Mouse (Mus musculus): ENCODE measurements around the gene Stip1. TPM values are rescaled to one million over a fixed set of nuclear protein-coding genes. Genes with fewer than 3 reads are reported as not detected.

Gene Stip1
- polyA plus RNA-seq, 1 experiment, result 116 TPM

DNA sequence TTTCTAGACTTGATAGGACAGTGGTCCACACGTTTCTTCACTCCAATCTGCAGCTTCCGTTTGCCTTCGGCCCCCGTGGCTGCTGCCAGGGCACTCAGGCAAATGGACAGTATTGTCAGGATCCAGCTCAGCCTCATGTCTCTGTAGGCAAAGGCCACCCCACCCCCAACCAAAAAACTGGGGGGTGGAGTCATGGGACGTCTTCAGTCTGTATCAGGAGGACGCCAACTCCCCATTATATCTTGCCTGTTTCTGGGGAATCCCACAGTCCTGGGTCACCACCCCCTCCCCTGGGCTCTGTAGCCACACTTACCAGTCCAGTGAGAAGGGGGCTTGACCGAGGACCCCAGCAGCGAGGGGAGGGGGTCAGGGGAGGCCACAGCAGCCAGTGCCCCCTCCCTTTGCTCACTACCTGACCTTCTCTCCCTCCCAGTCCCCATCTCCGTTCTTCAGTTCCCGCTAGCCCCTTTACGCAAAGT, 60.7 kb downstream of the Stip1 start:
- H3K9me3 ChIP-seq, result no peaks in the 10 kb centered on the region
- peaks cover 66% of the 10 kb centered on the region for H3K4me1 ChIP-seq
- peaks cover 38% of the 10 kb centered on the region for H3K36me3 ChIP-seq (replicated peaks; ENCODE audit: low read length)
- H3K27me3 ChIP-seq (replicated peaks), result no peaks in the 10 kb centered on the region
- H3K4me3 ChIP-seq (replicated peaks), result peak overlapping the region; percentile 99
- TF ChIP-seq FLI1 (IDR thresholded peaks at IDR 0.05; ENCODE audit: low read length) (no peak), GATA1 (IDR thresholded peaks at IDR 0.05; ENCODE audit: borderline replicate concordance, low read length) (no peak)

DNA sequence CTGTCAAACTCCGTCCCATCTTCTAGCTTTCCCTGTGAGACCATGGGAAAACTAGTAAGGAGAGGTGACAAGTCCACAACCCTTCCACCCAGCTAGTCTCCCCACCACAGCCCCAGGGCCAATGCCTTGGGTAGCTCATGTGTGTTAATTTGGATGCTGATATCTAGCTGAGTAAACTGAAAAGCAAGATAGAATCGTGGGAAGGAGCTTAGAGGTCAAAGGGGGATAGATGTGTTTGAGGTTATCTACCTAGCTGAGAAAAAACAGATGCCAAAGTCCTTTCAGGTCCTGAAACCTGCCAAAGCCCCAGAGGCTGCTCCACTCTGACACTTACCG, 61.2 kb downstream of the Stip1 start:
- Histone ChIP-seq H3K36me3 (replicated peaks; ENCODE audit: low read length) (peaks cover 34% of the 10 kb centered on the region), H3K4me3 (replicated peaks) (peak overlapping the region; percentile 99), H3K9me3 (no peaks in the 10 kb centered on the region), H3K27me3 (replicated peaks) (no peaks in the 10 kb centered on the region), H3K4me1 (peaks cover 71% of the 10 kb centered on the region)
- TF ChIP-seq FLI1 (IDR thresholded peaks at IDR 0.05; ENCODE audit: low read length) (no peak), GATA1 (IDR thresholded peaks at IDR 0.05; ENCODE audit: borderline replicate concordance, low read length) (no peak)

DNA sequence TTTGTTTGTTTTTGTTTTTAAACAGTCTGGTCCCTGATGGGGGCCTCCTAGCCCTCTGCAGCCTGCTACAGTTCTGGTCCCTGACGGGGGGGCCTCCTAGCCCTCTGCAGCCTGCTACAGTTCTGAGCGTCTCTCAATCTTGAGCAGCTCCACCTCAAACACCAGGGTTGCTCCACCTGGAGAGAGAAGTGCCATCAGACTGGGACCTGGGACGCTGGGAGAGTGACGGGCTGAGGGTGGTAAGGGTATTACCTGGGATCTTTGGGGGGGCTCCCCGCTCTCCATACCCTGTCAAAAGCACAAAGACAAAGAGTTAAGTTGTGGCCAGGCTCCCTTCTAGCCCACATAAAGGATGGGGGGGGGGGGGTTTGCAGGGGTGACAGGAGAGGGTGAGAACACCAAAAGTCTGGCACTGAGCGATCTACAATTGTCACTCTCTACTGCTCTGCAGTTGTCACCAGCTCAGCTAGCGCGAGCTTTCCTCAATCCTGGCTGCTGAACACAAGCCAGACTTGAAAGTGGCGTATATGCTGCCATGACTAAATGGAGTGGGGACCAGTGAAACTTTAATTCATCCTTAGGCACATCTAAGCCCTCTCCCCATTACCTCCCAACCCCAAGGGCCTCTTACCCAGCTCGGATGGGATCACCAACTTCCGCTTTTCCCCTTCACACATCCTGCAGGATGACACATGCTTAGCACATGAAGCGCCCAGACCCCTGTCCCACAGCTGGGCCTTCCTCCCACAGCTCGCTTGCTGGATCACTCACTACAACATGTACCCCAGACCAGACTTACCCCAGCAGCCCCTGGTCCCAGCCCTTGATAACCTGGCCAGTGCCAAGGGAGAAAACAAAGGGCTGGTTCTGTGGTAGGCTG, 61.8 kb downstream of the Stip1 start:
- no peaks in the 10 kb centered on the region for H3K9me3 ChIP-seq
- no peak for TF ChIP-seq FLI1 (IDR thresholded peaks at IDR 0.05; ENCODE audit: low read length)
- no peak for TF ChIP-seq GATA1 (IDR thresholded peaks at IDR 0.05; ENCODE audit: borderline replicate concordance, low read length)
- peaks cover 30% of the 10 kb centered on the region for H3K36me3 ChIP-seq (replicated peaks; ENCODE audit: low read length)
- peaks cover 76% of the 10 kb centered on the region for H3K4me1 ChIP-seq
- H3K4me3 ChIP-seq (replicated peaks), result peak overlapping the region; percentile 99
- H3K27me3 ChIP-seq (replicated peaks), result no peaks in the 10 kb centered on the region

DNA sequence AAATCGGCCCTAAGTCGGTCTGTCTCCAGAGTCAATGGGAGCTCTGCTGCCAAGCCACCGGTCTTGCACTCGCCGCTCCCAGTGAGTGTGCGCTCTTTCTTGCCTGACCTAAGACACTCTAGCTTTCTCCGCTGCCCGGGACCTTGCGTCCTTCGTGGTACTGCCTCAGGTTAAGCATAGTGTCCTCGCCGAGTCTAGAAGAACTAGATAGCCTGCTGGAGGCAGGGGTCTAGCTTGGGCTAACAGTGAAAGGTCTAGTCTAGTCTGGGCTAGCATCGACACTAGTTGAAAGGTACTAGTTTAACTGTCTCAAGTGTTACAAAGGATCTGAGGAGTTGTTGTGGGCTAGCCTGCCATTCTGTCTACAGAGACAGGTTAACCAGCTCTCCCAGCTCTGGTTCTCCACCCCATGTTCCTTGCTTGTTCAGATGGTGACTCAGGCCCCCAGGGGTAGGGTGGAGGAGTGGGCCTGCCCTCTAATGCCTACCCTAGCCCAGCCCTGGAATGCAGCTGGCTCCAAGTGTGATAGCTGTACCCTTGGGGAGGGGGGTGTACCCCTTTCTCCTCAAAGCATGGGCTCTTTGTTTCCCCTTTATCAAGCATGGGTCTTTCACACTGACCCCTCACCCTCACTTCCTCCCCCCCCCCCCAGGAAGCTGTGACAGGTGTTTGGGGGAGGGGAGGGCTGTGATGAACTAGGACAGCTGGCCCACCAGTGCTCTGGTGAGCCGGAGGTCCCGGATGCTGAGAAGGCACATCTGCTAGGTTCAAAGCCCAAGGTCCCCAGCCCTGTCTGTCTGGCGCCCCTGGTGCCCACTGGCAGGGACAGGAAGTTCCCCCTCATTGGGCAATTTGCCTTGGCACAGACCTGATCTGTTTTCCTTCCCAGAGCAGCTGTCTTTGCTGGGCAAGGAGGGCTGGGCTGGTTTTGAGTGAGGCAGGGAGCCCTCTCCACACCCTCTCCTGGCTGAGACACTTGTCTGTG, 63.9 kb downstream of the Stip1 start, which contains the start of gene Plcb3:
Gene Plcb3 (minus strand): TSS at position 934 of the 985 bp plus-strand sequence.
- Histone ChIP-seq H3K9me3 (no peaks in the 10 kb centered on the region), H3K27me3 (replicated peaks) (no peaks in the 10 kb centered on the region), H3K4me1 (peaks cover 78% of the 10 kb centered on the region), H3K4me3 (replicated peaks) (peak within 1 kb of the TSS; percentile 97), H3K36me3 (replicated peaks; ENCODE audit: low read length) (peaks cover 21% of the 10 kb centered on the region)
- TF ChIP-seq FLI1 (IDR thresholded peaks at IDR 0.05; ENCODE audit: low read length) (no peak), GATA1 (IDR thresholded peaks at IDR 0.05; ENCODE audit: borderline replicate concordance, low read length) (no peak)

DNA sequence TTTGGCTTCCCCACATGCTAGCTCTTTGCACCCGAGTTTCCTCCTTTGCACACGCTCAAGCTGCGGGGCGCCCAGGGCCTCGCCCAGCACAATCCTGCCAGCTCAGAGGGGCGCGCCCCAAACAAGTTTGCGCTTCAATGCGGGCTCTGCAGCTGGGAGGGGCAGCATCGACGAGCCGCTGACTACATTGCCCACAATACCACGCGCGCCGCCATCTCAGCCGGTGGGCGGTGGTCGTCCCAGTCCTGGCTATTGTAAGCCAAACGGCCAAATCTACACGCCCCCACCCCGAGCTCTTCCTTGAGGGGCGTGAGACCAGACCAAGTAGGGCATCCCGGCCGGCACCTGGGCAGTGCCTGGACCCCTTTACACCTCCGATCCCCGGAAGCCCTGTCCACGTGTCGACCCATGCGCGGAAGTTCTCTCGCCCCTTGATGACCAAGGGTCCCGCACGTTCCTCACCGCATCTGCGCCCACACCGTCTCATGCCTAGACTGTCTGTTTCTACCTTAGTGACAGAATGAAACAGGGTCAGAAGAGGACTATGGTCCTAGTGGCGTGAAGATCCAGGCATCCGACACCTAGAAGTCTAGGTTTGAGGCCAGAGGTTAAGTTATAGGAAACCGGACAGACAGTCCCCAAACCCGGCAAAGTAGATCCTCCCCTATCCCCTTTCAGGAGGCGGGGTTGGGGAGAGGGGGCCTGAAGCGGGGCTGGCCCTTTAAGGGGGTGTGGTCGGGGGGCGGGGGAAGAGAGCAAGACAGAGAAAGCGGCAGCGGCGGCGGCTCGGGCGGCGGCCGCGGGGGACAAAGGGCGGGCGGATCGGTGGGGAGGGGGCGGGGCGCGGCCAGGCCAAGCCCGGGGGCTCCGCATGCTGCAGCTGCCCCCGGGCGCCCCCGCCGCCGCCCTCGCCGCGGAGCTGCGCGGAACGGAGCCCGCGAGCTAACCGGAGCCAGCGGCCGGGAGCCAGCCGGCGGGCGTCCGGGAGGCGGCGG, 65.3 kb downstream of the Stip1 start, which contains the start of gene Ppp1r14b:
Gene Ppp1r14b (plus strand): TSS at position 758 of the 995 bp plus-strand sequence.
- H3K4me3 ChIP-seq (replicated peaks), result peak within 1 kb of the TSS; percentile 98
- no peaks in the 10 kb centered on the region for H3K9me3 ChIP-seq
- TF ChIP-seq FLI1 (IDR thresholded peaks at IDR 0.05; ENCODE audit: low read length) (no peak), GATA1 (IDR thresholded peaks at IDR 0.05; ENCODE audit: borderline replicate concordance, low read length) (no peak)
- peaks cover 21% of the 10 kb centered on the region for H3K36me3 ChIP-seq (replicated peaks; ENCODE audit: low read length)
- no peaks in the 10 kb centered on the region for H3K27me3 ChIP-seq (replicated peaks)
- peaks cover 88% of the 10 kb centered on the region for H3K4me1 ChIP-seq

DNA sequence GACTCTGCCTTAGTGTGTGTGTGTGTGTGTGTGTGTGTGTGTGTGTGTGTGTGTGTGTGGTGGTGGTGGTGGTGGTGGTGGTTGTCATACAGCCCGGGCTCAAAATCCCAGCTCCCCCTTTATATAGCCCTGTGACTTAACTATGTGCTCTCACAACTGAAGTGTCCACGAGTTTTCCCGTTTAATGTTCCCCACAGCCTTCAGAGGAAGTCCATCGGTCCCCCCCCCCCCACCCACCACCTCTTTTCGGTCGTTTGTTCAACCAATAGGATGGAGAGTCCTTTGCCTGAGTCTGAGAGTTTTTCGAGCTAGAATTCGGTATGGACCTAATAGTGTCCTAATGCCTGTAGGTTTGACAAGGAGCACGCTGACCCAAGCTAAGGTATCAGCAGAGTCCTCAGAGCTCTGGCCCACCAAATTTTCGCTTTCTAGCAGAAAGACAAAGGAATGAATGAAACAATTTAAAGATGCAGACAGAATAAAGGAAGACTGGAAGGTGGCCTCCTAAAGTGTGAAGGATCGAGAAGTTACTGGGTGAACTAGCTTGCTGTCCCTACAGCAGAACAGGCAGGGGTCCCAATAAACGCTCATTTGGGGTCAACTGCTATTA, 66.1 kb downstream of the Stip1 start:
- peaks cover 87% of the 10 kb centered on the region for H3K4me1 ChIP-seq
- H3K4me3 ChIP-seq (replicated peaks), result peak overlapping the region; percentile 98
- H3K36me3 ChIP-seq (replicated peaks; ENCODE audit: low read length), result peaks cover 21% of the 10 kb centered on the region
- no peak for TF ChIP-seq FLI1 (IDR thresholded peaks at IDR 0.05; ENCODE audit: low read length)
- no peak for TF ChIP-seq GATA1 (IDR thresholded peaks at IDR 0.05; ENCODE audit: borderline replicate concordance, low read length)
- H3K9me3 ChIP-seq, result no peaks in the 10 kb centered on the region
- no peaks in the 10 kb centered on the region for H3K27me3 ChIP-seq (replicated peaks)

DNA sequence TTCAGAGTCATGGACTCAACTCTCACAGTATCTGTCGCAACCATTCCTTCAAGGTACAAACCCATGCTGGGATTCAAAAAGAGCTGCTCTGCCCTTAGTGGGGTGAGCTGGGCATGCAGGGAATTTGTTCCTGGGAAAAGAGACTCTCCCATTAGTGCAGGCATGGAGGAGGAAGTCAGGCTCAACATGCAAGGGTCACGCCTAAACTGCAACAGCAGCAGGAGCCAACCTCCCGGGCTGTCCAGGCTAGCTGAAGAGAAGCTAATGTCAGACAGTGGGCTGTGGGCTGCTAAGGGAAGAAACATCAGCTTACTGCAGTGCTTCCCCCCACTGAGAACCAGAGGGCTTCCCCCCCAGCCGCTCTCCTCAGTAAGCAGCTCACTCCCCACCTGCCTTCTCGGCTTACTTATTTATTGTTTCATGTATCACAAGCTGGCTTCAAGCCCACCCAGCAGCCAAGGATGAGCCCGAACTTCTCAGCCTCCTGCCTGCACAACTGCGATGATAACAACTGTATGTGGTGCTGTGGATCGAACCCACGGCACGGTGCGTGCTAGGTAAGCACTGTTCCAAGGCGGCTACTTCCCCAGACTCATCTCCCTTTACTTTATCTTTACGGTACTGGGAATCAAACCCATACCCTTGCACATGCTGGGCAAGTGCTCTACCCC, 67.4 kb downstream of the Stip1 start:
- H3K27me3 ChIP-seq (replicated peaks), result no peaks in the 10 kb centered on the region
- H3K4me3 ChIP-seq (replicated peaks), result peak overlapping the region; percentile 35
- no peak for TF ChIP-seq FLI1 (IDR thresholded peaks at IDR 0.05; ENCODE audit: low read length)
- no peak for TF ChIP-seq GATA1 (IDR thresholded peaks at IDR 0.05; ENCODE audit: borderline replicate concordance, low read length)
- no peaks in the 10 kb centered on the region for H3K9me3 ChIP-seq
- peaks cover 12% of the 10 kb centered on the region for H3K36me3 ChIP-seq (replicated peaks; ENCODE audit: low read length)
- H3K4me1 ChIP-seq, result peaks cover 87% of the 10 kb centered on the region

DNA sequence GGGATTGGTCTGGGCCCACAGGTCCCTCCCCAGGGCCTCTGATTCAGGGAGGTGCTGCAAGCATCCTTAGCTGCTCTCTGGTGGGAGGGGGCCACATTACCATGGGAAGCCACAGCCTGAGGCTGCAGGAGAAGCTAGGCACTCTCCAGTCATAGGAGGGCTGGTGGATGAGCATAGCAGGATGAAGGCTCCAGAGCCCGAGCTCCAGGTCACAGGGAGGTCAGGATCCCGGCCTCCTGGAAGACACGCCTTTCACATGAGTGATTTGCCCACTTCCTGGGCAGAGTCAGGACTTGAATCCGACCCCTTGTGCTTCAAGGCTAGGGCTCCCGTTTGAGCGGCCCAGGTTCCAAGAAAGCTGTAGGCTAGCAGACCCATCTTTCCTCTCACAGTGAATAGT, 68.1 kb downstream of the Stip1 start:
- TF ChIP-seq GATA1 (IDR thresholded peaks at IDR 0.05; ENCODE audit: borderline replicate concordance, low read length) (no peak), FLI1 (IDR thresholded peaks at IDR 0.05; ENCODE audit: low read length) (no peak)
- H3K36me3 ChIP-seq (replicated peaks; ENCODE audit: low read length), result peaks cover 10% of the 10 kb centered on the region
- H3K9me3 ChIP-seq, result no peaks in the 10 kb centered on the region
- H3K27me3 ChIP-seq (replicated peaks), result no peaks in the 10 kb centered on the region
- H3K4me3 ChIP-seq (replicated peaks), result peak overlapping the region; percentile 20
- peaks cover 86% of the 10 kb centered on the region for H3K4me1 ChIP-seq

Other genes starting within 250 kb of the Stip1 start
- 32.8 and 44.2 TPM in 2 replicates for gene Rps6ka4, start 199.3 kb downstream of the Stip1 start, polyA plus RNA-seq (2012; ENCODE audit: insufficient read depth, low replicate concordance)
- gene Ccdc88b, start 181.8 kb downstream of the Stip1 start, polyA plus RNA-seq (2012; ENCODE audit: insufficient read depth, low replicate concordance), result 22.9 and 55.2 TPM in 2 replicates
- 107 and 147 TPM in 2 replicates for gene Trmt112, start 130.3 kb downstream of the Stip1 start, polyA plus RNA-seq (2012; ENCODE audit: insufficient read depth, low replicate concordance)
- gene Prdx5, start 129.9 kb downstream of the Stip1 start, polyA plus RNA-seq (2012; ENCODE audit: insufficient read depth, low replicate concordance), result 209 and 955 TPM in 2 replicates
- 56.1 and 76.3 TPM in 2 replicates for gene Esrra, start 118.2 kb downstream of the Stip1 start, polyA plus RNA-seq (2012; ENCODE audit: insufficient read depth, low replicate concordance)
- 0.83 TPM in 1 of 2 replicates, not detected in the other for gene Catsperz, start 114.6 kb downstream of the Stip1 start, polyA plus RNA-seq (2012; ENCODE audit: insufficient read depth, low replicate concordance)
- 0.08 TPM in 1 of 2 replicates, not detected in the other for gene Kcnk4, start 105.5 kb downstream of the Stip1 start, polyA plus RNA-seq (2012; ENCODE audit: insufficient read depth, low replicate concordance)
- 108 and 197 TPM in 2 replicates for gene Bad, start 98.1 kb downstream of the Stip1 start, polyA plus RNA-seq (2012; ENCODE audit: insufficient read depth, low replicate concordance)
- 112 and 118 TPM in 2 replicates for gene Gpr137, start 97.5 kb downstream of the Stip1 start, polyA plus RNA-seq (2012; ENCODE audit: insufficient read depth, low replicate concordance)
- gene Ppp1r14b, start 65.0 kb downstream of the Stip1 start, polyA plus RNA-seq (2012; ENCODE audit: insufficient read depth, low replicate concordance), result 310 and 626 TPM in 2 replicates
- gene Plcb3, start 63.5 kb downstream of the Stip1 start, polyA plus RNA-seq (2012; ENCODE audit: insufficient read depth, low replicate concordance), result 39.2 and 49.3 TPM in 2 replicates
- 154 and 460 TPM in 2 replicates for gene Fkbp2, start 59.5 kb downstream of the Stip1 start, polyA plus RNA-seq (2012; ENCODE audit: insufficient read depth, low replicate concordance)
- gene Vegfb, start 52.3 kb downstream of the Stip1 start, polyA plus RNA-seq (2012; ENCODE audit: insufficient read depth, low replicate concordance), result 68.5 and 73.8 TPM in 2 replicates
- gene Dnajc4, start 47.4 kb downstream of the Stip1 start, polyA plus RNA-seq (2012; ENCODE audit: insufficient read depth, low replicate concordance), result 19.1 and 20.6 TPM in 2 replicates
- 6.7 and 9.1 TPM in 2 replicates for gene Nudt22, start 43.9 kb downstream of the Stip1 start, polyA plus RNA-seq (2012; ENCODE audit: insufficient read depth, low replicate concordance)
- gene Trpt1, start 43.8 kb downstream of the Stip1 start, polyA plus RNA-seq (2012; ENCODE audit: insufficient read depth, low replicate concordance), result 0.57 TPM in 1 of 2 replicates, not detected in the other
- gene Fermt3, start 20.5 kb downstream of the Stip1 start, polyA plus RNA-seq (2012; ENCODE audit: insufficient read depth, low replicate concordance), result 5,058 and 7,219 TPM in 2 replicates
- 9.2 and 14.0 TPM in 2 replicates for gene Macrod1, start 16.8 kb upstream of the Stip1 start, polyA plus RNA-seq (2012; ENCODE audit: insufficient read depth, low replicate concordance)
- not detected in 2 replicates for gene Flrt1, start 65.8 kb upstream of the Stip1 start, polyA plus RNA-seq (2012; ENCODE audit: insufficient read depth, low replicate concordance)
- 111 and 112 TPM in 2 replicates for gene Otub1, start 166.3 kb upstream of the Stip1 start, polyA plus RNA-seq (2012; ENCODE audit: insufficient read depth, low replicate concordance)
- 446 and 491 TPM in 2 replicates for gene Cox8a, start 177.6 kb upstream of the Stip1 start, polyA plus RNA-seq (2012; ENCODE audit: insufficient read depth, low replicate concordance)
- gene Naa40, start 201.2 kb upstream of the Stip1 start, polyA plus RNA-seq (2012; ENCODE audit: insufficient read depth, low replicate concordance), result 14.4 and 15.8 TPM in 2 replicates
- 206 and 356 TPM in 2 replicates for gene Rcor2, start 227.4 kb upstream of the Stip1 start, polyA plus RNA-seq (2012; ENCODE audit: insufficient read depth, low replicate concordance)